In genomic region chr2:128499575-128500184, GRCm38 (mm10) we compare ENCODE assay signal across 27 mouse cellular contexts.
DNase-seq lines count a peak whose midpoint lies in the region.
"Had no signal": no experiment of that assay in that cellular context is flagged by ENCODE, and none has a peak within 500 bp of the region (broad histone marks: within the 10 kb centered on the region; RNA-seq: fewer than 3 reads in every experiment).

No protein-coding gene starts in this region.

- H3K4me1 ChIP-seq in megakaryocyte, embryonic 14.5 days: no peaks in the 10 kb centered on the region
- peaks cover 10% of the 10 kb centered on the region for H3K4me1 ChIP-seq in forebrain, embryonic 10.5 days
- H3K4me1 ChIP-seq: embryonic facial prominence, embryonic 12.5 days; heart, embryonic 10.5 days; intestine, embryonic 15.5 days; limb, embryonic 12.5 days; midbrain, embryonic 15.5 days; stomach, embryonic 15.5 days had no signal

- peak; percentile 82 for DNase-seq in CD4-positive helper T cell, adult 2 months (ENCODE audit: low read depth, low spot score)
- peak; percentile 25 for DNase-seq in T-cell, adult 2 months (ENCODE audit: low spot score)
- DNase-seq in thymus, postnatal 36 days: peak; percentile 5 to 8
- no peak for DNase-seq in layer of hippocampus, postnatal 10 days (ENCODE audit: low spot score in 2 of 2)
- DNase-seq in forebrain, embryonic 10.5 days (ENCODE audit: extremely low spot score, low spot score): no peak
- no peak for DNase-seq in urinary bladder, postnatal 25 days (ENCODE audit: low spot score)
- DNase-seq: adrenal gland, adult 2 months; B cell, adult 2 months; cerebellum, adult 11-12 months; cerebellum, postnatal 14 days; gastrocnemius, adult 2 months; heart, postnatal 4 days; kidney, adult 8-10 months; kidney, postnatal 10 days; layer of hippocampus, postnatal 36 days; liver, postnatal 0 days; lung, postnatal 10 days had no signal

- peaks cover 15% of the 10 kb centered on the region for H3K9me3 ChIP-seq in megakaryocyte, embryonic 14.5 days
- H3K9me3 ChIP-seq in forebrain, embryonic 10.5 days: no peaks in the 10 kb centered on the region; the same call in 1 of the 2 replicates
- H3K9me3 ChIP-seq: embryonic facial prominence, embryonic 12.5 days; heart, embryonic 10.5 days; intestine, embryonic 15.5 days; limb, embryonic 12.5 days; midbrain, embryonic 15.5 days; stomach, embryonic 15.5 days had no signal

- H3K27ac ChIP-seq in forebrain, embryonic 10.5 days: no peak overlapping the region
- H3K27ac ChIP-seq: embryonic facial prominence, embryonic 12.5 days; forebrain, embryonic 12.5 days; gastrocnemius, adult 2 months; heart, embryonic 10.5 days; hindbrain, embryonic 14.5 days; intestine, embryonic 15.5 days; layer of hippocampus, adult 2 months; limb, embryonic 12.5 days; midbrain, embryonic 15.5 days; stomach, embryonic 15.5 days had no signal

- H3K4me3 ChIP-seq in megakaryocyte, embryonic 14.5 days (replicated peaks): peak overlapping the region; percentile 11
- no peak overlapping the region for H3K4me3 ChIP-seq in forebrain, embryonic 10.5 days
- H3K4me3 ChIP-seq: embryonic facial prominence, embryonic 12.5 days; forebrain, embryonic 12.5 days; gastrocnemius, adult 2 months; heart, embryonic 10.5 days; intestine, embryonic 15.5 days; layer of hippocampus, adult 2 months; limb, embryonic 12.5 days; midbrain, embryonic 15.5 days; stomach, embryonic 15.5 days had no signal

- 90% methylated on average over 14 of the region's 14 CpGs for WGBS in forebrain, embryonic 10.5 days

- no peaks in the 10 kb centered on the region for H3K36me3 ChIP-seq in megakaryocyte, embryonic 14.5 days (replicated peaks; ENCODE audit: low read length)
- no peaks in the 10 kb centered on the region for H3K36me3 ChIP-seq in forebrain, embryonic 10.5 days (replicated peaks)
- H3K36me3 ChIP-seq: embryonic facial prominence, embryonic 12.5 days; forebrain, embryonic 12.5 days; heart, embryonic 10.5 days; intestine, embryonic 15.5 days; limb, embryonic 12.5 days; midbrain, embryonic 15.5 days; stomach, embryonic 15.5 days had no signal

- H3K27me3 ChIP-seq in megakaryocyte, embryonic 14.5 days (replicated peaks): peaks cover 47% of the 10 kb centered on the region
- no peaks in the 10 kb centered on the region for H3K27me3 ChIP-seq in forebrain, embryonic 10.5 days (ENCODE audit: poor library complexity, severe bottlenecking)
- H3K27me3 ChIP-seq: embryonic facial prominence, embryonic 12.5 days; forebrain, embryonic 12.5 days; intestine, embryonic 15.5 days; limb, embryonic 12.5 days; midbrain, embryonic 15.5 days; stomach, embryonic 15.5 days had no signal

Comparison
In these comparisons a context has a peak if more than half of its experiments do, and no peak if none do; other contexts are left out.
1. DNase-seq: peak in CD4-positive helper T cell, adult 2 months (single experiment), T-cell, adult 2 months (single experiment) and thymus, postnatal 36 days (2 of 2); none in layer of hippocampus, postnatal 10 days (0 of 2), forebrain, embryonic 10.5 days (single experiment) and urinary bladder, postnatal 25 days (single experiment).